Mouse (Mus musculus) cerebellum, postnatal 14 days (tissue): ENCODE data around the gene Lrmp.
A peak's percentile ranks its signal among the peaks of the same experiment; 100 is the strongest.

Experiments used
- DNase-seq, 2 experiments: peaks; one replicate each; pipeline ENCODE4 v3.0.0; 2021; ENCODE audit warnings: mixed read lengths in 2 of 2

Lrmp gene

DNA sequence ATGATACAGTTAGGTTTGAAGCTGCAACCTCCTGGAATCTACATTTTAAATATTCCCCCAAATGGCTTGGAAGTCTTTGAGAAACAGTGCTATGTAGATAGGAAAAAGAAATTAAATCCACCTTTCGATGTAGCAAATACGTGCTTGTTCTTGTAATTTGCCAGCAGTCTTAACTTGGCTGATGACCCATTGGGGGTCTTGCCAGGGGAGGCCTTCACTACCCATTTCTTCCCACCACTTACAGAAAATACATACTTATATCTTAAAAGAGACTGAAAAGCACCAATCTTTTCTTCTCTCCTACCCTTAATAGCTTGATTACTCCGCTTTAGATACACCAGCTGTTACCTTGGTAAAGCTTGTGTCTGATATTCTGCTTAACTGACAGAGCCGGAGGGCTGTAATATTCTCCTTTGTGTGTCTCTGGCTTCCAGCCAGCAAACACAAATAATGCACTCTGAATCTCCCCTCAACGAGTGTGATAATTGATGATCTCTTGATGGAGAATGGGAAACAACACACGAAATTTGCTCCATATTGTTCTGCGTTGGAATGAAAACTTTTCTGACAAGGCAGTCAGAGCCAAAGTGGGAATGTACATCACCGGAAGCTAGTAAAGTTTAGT lies 94.7 kb downstream of the Lrmp start:
- DNase-seq: peak; percentile 33

DNA sequence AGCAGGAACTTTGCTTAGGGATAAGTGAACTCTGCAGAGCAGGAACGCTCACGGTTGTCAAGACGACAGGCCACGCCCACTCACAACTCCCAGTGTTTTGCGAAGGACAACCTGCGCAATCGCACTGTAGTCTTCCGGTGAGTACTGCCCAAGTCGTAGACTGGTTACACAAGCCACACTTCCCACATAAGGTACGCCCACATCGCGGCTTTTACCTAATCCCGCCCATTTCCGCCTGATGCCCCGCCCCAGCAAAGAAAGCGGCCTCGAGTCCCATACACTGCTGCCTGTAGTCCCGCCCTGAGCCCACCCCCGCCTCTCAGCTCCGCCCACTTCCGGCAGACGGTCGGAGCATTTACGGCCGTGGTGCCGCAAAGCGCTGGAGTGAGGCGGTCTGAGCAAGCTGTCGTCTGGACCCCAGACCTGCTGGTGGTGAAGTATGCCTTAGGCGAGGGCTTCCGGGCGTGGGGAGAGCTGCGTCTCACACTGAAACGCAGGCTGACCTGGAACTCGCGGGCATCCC lies 95.4 kb downstream of the Lrmp start, which contains the start of the genes Casc1 and Etfrf1:
Gene Casc1, minus strand, starts transcription at position 190 of the 523 bp plus-strand sequence.
Gene Etfrf1, plus strand, starts transcription at position 319 of the 523 bp plus-strand sequence.
- peak; percentile 97 for DNase-seq

DNA sequence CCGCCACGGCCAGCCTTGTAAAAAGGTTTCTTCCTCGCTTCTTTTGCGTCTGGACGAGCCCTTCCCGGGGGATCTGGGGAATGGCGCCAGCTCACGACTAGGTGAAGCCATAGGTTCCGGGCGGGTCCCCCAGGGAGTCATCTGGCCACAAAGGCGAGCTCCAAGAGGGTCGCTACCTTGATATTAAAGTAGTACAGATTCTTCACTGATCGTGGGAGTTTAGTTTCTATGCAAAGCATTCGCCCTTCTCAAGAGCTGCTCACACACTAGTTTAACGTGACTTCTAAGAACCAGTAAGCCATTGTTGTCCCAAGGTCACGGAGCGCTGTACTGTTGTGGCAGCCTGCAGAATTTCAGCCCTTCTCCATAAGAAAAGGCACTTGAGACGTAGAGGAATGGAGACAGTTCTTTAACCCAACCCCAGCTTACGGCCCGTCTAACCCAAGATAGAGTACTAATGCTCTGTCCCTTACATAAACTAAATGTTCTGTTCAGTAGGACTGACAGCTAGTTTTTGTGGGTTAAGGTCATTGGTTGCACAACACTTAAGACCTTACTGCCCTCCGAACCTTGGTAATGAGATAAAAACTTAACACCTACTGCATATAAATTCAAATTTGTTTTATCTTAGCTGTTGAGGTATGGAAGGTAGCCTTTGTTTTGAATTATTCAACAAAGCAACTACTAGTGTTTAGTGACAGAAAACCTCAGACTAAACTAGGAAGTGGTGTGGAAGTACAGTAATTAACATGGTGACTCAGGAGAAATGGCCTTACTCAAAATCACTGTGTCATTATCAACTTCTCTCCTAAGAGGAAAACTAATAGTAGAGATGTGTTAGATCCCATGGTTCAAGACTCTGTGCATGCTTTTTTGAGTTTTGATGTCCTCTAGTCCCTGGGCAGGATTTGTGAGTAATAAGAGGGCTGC lies 96.2 kb downstream of the Lrmp start:
- no peak for DNase-seq

DNA sequence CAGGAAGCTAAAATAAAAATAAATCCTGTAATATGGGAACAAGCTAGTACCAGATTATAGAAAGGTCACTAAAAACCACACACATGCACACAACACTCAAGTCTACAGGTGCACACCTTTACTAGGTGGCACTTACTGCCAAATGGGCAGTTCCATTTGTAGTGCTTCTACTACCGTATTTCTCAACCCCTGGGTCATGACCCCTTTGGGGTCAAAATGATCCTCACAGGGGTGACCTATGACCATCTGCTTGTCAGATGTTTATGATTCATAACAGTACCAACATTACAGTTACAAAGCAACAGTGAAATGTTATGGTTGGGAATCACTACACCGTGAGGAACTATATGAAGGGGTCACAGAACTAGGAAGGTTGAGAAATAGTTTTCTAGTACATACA lies 98.5 kb downstream of the Lrmp start:
- no peak for DNase-seq

DNA sequence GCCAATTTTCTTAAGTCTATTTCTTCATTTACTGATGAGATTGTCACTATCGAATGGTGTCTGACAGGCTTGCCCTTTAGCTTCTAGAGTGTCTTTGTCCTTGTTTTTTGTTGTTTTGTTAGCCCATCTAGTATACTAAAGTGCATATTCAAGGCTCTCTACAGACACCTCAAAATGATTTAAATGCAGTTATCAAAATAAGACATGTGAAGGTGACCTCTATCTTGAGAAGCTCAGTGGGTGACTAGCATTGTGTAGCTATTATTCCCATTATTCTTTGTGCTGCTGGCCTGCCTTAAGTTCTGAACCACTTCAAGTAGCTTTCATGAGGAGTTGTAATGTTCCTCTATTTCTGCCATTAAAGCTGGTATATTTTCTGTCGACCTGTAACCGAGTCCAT lies 100.4 kb downstream of the Lrmp start:
- DNase-seq: no peak

DNA sequence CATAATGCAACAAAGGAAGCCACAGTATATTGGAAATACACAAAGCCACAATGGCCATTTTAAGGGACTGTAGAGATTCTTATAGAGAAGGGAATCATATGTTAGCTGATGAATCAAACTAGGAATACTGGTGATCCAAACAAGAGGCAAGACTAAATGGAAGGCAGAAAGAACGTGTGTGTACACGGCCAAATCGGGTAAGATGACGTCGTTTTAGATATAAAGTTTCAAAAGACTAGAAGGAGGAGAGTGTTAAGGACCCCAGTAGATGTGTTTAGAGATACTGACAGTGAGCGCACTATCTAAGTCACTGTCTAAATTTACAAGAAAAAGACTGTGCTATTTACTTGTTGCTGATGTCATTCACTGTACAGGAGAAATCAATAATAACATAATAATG lies 108.8 kb downstream of the Lrmp start:
- no peak for DNase-seq
